ENCODE assay signal across 16 mouse cellular contexts in genomic region chr9:74376191-74376590, GRCm38 (mm10).
"Had no signal": no experiment of that assay in that cellular context is flagged by ENCODE, and none has a peak within 500 bp of the region (broad histone marks: within the 10 kb centered on the region; RNA-seq: fewer than 3 reads in every experiment).

No protein-coding gene starts in this region.

- H3K27ac ChIP-seq: lung, embryonic 15.5 days; macrophage; midbrain, embryonic 13.5 days; midbrain, embryonic 15.5 days; neural tube, embryonic 12.5 days had no signal

- H3K9ac ChIP-seq: liver, postnatal 0 days; lung, embryonic 15.5 days; midbrain, embryonic 13.5 days; midbrain, embryonic 15.5 days; neural tube, embryonic 12.5 days had no signal

- H3K9me3 ChIP-seq: lung, embryonic 15.5 days; midbrain, embryonic 13.5 days; midbrain, embryonic 15.5 days; neural tube, embryonic 12.5 days had no signal

- H3K27me3 ChIP-seq: lung, embryonic 15.5 days; megakaryocyte, embryonic 14.5 days; midbrain, embryonic 13.5 days; midbrain, embryonic 15.5 days; neural tube, embryonic 12.5 days had no signal

- H3K36me3 ChIP-seq: lung, embryonic 15.5 days; midbrain, embryonic 13.5 days; midbrain, embryonic 15.5 days; neural tube, embryonic 12.5 days had no signal

- H3K4me3 ChIP-seq: lung, embryonic 15.5 days; megakaryocyte, embryonic 14.5 days; midbrain, embryonic 13.5 days; midbrain, embryonic 15.5 days; neural tube, embryonic 12.5 days had no signal

- ATAC-seq: lung, postnatal 0 days; midbrain, embryonic 13.5 days; midbrain, embryonic 15.5 days had no signal

- H3K4me2 ChIP-seq: lung, embryonic 15.5 days; midbrain, embryonic 11.5 days; midbrain, embryonic 13.5 days; midbrain, embryonic 15.5 days; neural tube, embryonic 12.5 days had no signal

- DNase-seq: liver, postnatal 0 days; lung, adult 2 months; lung, postnatal 14 days; lung, postnatal 36 days; right cerebral cortex, postnatal 25 days; thymus, adult 2 months; thymus, postnatal 25 days; thymus, postnatal 4 days had no signal

- H3K4me1 ChIP-seq: lung, embryonic 15.5 days; megakaryocyte, embryonic 14.5 days; midbrain, embryonic 13.5 days; midbrain, embryonic 15.5 days; neural tube, embryonic 12.5 days had no signal
